Mouse (Mus musculus) cerebellum, adult 11-12 months (tissue): ENCODE results near the gene Npas1.

Experiments used
- DNase-seq: peaks from one replicate; pipeline ENCODE4 v3.0.0; 2022

The Npas1 gene

GRCm38 (mm10) chr7:16415426-16415825 lies 62.1 kb downstream of the Npas1 start:
- no peak for DNase-seq

GRCm38 (mm10) chr7:16412930-16413329 lies 64.6 kb downstream of the Npas1 start:
- DNase-seq = no peak

- no peak for DNase-seq
Observed at GRCm38 (mm10) chr7:16412220-16412896, 65.2 kb downstream of the Npas1 start.

DNA sequence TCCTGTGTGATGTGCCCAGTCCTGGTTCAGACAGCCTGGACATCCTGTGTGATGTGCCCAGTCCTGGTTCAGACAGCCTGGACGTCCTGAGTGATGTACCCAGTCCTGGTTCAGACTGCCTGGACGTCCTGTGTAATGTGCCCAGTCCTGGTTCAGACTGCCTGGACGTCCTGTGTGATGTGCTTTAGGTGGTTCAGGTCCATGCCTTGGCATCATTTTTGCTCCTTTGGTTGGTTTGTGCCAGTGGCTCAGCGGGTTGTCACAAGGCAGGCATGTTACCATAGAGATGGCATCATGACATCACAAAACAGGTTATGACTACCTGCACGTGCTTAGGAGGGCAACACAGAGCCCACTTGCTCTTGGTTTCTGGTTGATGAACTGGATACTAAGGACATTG lies 66.4 kb downstream of the Npas1 start:
- no peak for DNase-seq

DNA sequence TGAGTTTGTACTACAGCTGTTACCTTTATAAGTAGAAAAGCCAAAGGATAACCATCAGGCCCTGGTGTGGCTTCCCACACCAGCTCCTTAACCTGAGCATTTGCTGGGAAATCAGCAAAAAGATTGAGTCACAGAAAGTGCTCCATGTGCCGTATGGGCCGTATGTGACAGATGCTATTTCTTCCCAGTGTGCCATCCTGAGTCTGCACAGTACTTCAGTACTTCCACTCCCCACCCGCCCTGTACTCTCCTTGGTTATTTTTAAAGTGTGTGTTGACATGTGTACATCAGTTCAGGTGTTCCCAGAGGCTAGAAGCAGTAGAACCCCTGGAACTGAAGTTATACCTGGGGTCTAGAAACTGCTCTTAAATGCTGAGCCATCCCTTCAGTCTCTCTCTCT lies 70.5 kb downstream of the Npas1 start:
- no peak for DNase-seq
